Mouse (Mus musculus) heart, embryonic 11.5 days (tissue): ENCODE results near the gene Cpt1b. TPM values are rescaled to one million over a fixed set of nuclear protein-coding genes. Genes with fewer than 3 reads are reported as not detected.

Experiments used
- polyA plus RNA-seq: library from polyadenylated mRNA; unstranded; fragments of >200 nt; fragmentation: Nextera tagmentation; extraction: Ambion mirVana; gene quantifications from 2 replicates; pipeline ENCODE4 v1.2.1, GENCODE M21; 2014

Cpt1b gene
- polyA plus RNA-seq, 1 experiment from 2014 or later = 111 TPM

Other genes starting within 250 kb of the Cpt1b start
- gene Plxnb2, start 245.1 kb downstream of the Cpt1b start, polyA plus RNA-seq = 84.6 and 95.1 TPM in 2 replicates
- gene Dennd6b, start 229.4 kb downstream of the Cpt1b start, polyA plus RNA-seq = 18.0 and 18.5 TPM in 2 replicates
- 20.5 and 23.5 TPM in 2 replicates for gene Ppp6r2, start 214.3 kb downstream of the Cpt1b start, polyA plus RNA-seq
- 45.7 and 50.8 TPM in 2 replicates for gene Sbf1, start 110.6 kb downstream of the Cpt1b start, polyA plus RNA-seq
- 0.79 and 1.0 TPM in 2 replicates for gene Adm2, start 103.1 kb downstream of the Cpt1b start, polyA plus RNA-seq
- gene Miox, start 91.5 kb downstream of the Cpt1b start, polyA plus RNA-seq = not detected in 2 replicates
- 29.7 and 37.3 TPM in 2 replicates for gene Lmf2, start 70.2 kb downstream of the Cpt1b start, polyA plus RNA-seq
- gene Ncaph2, start 70.1 kb downstream of the Cpt1b start, polyA plus RNA-seq = 107 and 109 TPM in 2 replicates
- 7.4 TPM in 2 replicates for gene Sco2, start 52.0 kb downstream of the Cpt1b start, polyA plus RNA-seq
- 0.86 and 1.5 TPM in 2 replicates for gene Tymp, start 48.8 kb downstream of the Cpt1b start, polyA plus RNA-seq
- 0.54 and 1.00 TPM in 2 replicates for gene Odf3b, start 46.6 kb downstream of the Cpt1b start, polyA plus RNA-seq
- not detected in 2 replicates for gene Klhdc7b, start 40.9 kb downstream of the Cpt1b start, polyA plus RNA-seq
- gene Syce3, start 15.4 kb downstream of the Cpt1b start, polyA plus RNA-seq = not detected in 2 replicates
- 1.7 and 2.4 TPM in 2 replicates for gene C730034F03Rik, start 3.7 kb upstream of the Cpt1b start, polyA plus RNA-seq
- 0.86 TPM in 1 of 2 replicates, not detected in the other for gene Gm44502, start 3.8 kb upstream of the Cpt1b start, polyA plus RNA-seq
- gene Chkb, start 4.0 kb upstream of the Cpt1b start, polyA plus RNA-seq = 67.6 and 68.1 TPM in 2 replicates
- 0.19 and 0.68 TPM in 2 replicates for gene Mapk8ip2, start 28.1 kb upstream of the Cpt1b start, polyA plus RNA-seq
- gene Arsa, start 51.6 kb upstream of the Cpt1b start, polyA plus RNA-seq = 9.4 TPM in 2 replicates
- 2.1 and 2.7 TPM in 2 replicates for gene Shank3, start 73.8 kb upstream of the Cpt1b start, polyA plus RNA-seq
- gene Acr, start 142.5 kb upstream of the Cpt1b start, polyA plus RNA-seq = 0.20 TPM in 2 replicates
- 25.8 and 27.5 TPM in 2 replicates for gene Rabl2, start 166.1 kb upstream of the Cpt1b start, polyA plus RNA-seq